Mouse (Mus musculus) kidney, adult 11 months (tissue): ENCODE results near the gene Atp11b.

Source experiments
- DNase-seq: peaks from one replicate; pipeline ENCODE4 v3.0.0; 2022

The Atp11b gene

GRCm38 (mm10) chr3:35802040-35802439 lies 48.1 kb downstream of the Atp11b start:
- DNase-seq = no peak

GRCm38 (mm10) chr3:35819887-35820286 lies 66.0 kb downstream of the Atp11b start:
- DNase-seq = no peak

GRCm38 (mm10) chr3:35822036-35822435 lies 68.1 kb downstream of the Atp11b start:
- no peak for DNase-seq

GRCm38 (mm10) chr3:35849326-35849725 lies 95.4 kb downstream of the Atp11b start:
- DNase-seq = no peak

- no peak for DNase-seq
Measured at GRCm38 (mm10) chr3:35883267-35883666, 129.4 kb downstream of the Atp11b start.

GRCm38 (mm10) chr3:35889531-35889930 lies 135.6 kb downstream of the Atp11b start:
- no peak for DNase-seq

- DNase-seq = no peak
Measured at GRCm38 (mm10) chr3:35891123-35891522, 137.2 kb downstream of the Atp11b start.

- DNase-seq = no peak
Measured at GRCm38 (mm10) chr3:35893156-35893555, 139.2 kb downstream of the Atp11b start.

GRCm38 (mm10) chr3:35897900-35898299 lies 144.0 kb downstream of the Atp11b start:
- DNase-seq = no peak

GRCm38 (mm10) chr3:35899109-35899508 lies 145.2 kb downstream of the Atp11b start:
- no peak for DNase-seq

- no peak for DNase-seq
Measured at GRCm38 (mm10) chr3:35900555-35901204, 146.8 kb downstream of the Atp11b start.
